Mouse (Mus musculus) MEL (cell line): Measurements from ENCODE around the gene Cog7. TPM values are rescaled to one million over a fixed set of nuclear protein-coding genes. Genes with fewer than 3 reads are reported as not detected.

Experiments
- DNase-seq: peaks from one replicate; pipeline ENCODE4 v3.0.0; 2011; ENCODE audit warnings: low read depth, low spot score
- H3K27ac ChIP-seq: 2 replicates; pipeline ENCODE4 v1.5.1; 2012; ENCODE audit warnings: low read depth, mild to moderate bottlenecking, control low read depth, low read length, moderate library complexity; ENCODE audit not compliant: control insufficient read depth
- H3K27me3 ChIP-seq, 2 experiments: fragments of 150-350 bp in 1 of 2; sonication (generic) in 1 of 2; 2 replicates each; pipeline ENCODE4 v1.6.1; 2012; ENCODE audit warnings: low read length in 2 of 2, mild to moderate bottlenecking in 2 of 2, improper control_type of control experiment in 1 of 2, moderate library complexity in 1 of 2; ENCODE audit not compliant: insufficient read depth in 2 of 2, control insufficient read depth in 1 of 2
- H3K36me3 ChIP-seq, 2 experiments: 2 replicates each; pipeline ENCODE4 v1.6.1; 2012 to 2014; ENCODE audit warnings: low read length in 2 of 2, improper control_type of control experiment in 1 of 2, inconsistent platforms in 1 of 2, mild to moderate bottlenecking in 1 of 2; ENCODE audit not compliant: insufficient read depth in 2 of 2, control insufficient read depth in 1 of 2
- H3K4me1 ChIP-seq, 2 experiments: fragments of 150-350 bp in 1 of 2; sonication (generic) in 1 of 2; 2 replicates each; pipeline ENCODE4 v1.6.1; 2012; ENCODE audit warnings: low read length in 2 of 2, improper control_type of control experiment in 1 of 2, mild to moderate bottlenecking in 1 of 2; ENCODE audit not compliant: insufficient read depth in 2 of 2, control insufficient read depth in 1 of 2
- H3K4me3 ChIP-seq, 2 experiments: fragments of 150-350 bp in 1 of 2; sonication (generic) in 1 of 2; 2 replicates each; pipeline ENCODE4 v1.5.1; 2012; ENCODE audit warnings: low read depth in 2 of 2, low read length in 2 of 2, mild to moderate bottlenecking in 2 of 2, moderate library complexity in 2 of 2, control low read depth in 1 of 2, improper control_type of control experiment in 1 of 2; ENCODE audit not compliant: control insufficient read depth in 1 of 2, insufficient read depth in 1 of 2
- H3K79me2 ChIP-seq: 2 replicates; pipeline ENCODE4 v1.6.1; 2012; ENCODE audit warnings: mild to moderate bottlenecking, low read length, moderate library complexity; ENCODE audit not compliant: control insufficient read depth, poor library complexity, insufficient read depth
- H3K9ac ChIP-seq: 2 replicates; pipeline ENCODE4 v1.6.1; 2012; ENCODE audit warnings: low read depth, mild to moderate bottlenecking, control low read depth, low read length, moderate library complexity; ENCODE audit not compliant: control insufficient read depth, poor library complexity, severe bottlenecking
- H3K9me3 ChIP-seq: fragments of 150-350 bp; sonication (generic); replicated peaks from 2 replicates; pipeline ENCODE4 v1.6.1; 2012; ENCODE audit warnings: mild to moderate bottlenecking, low read length, improper control_type of control experiment, moderate library complexity; ENCODE audit not compliant: insufficient read depth
- BHLHE40 ChIP-seq: IDR thresholded peaks from 2 replicates; pipeline ENCODE4 v1.6.1; 2012; ENCODE audit warnings: low read depth, mild to moderate bottlenecking, inconsistent platforms, low read length, improper control_type of control experiment, borderline replicate concordance
- CHD1 ChIP-seq: IDR thresholded peaks from 2 replicates; pipeline ENCODE4 v1.6.1; 2012; ENCODE audit warnings: low read depth, mild to moderate bottlenecking, inconsistent platforms, low read length, improper control_type of control experiment
- CTCF ChIP-seq, 3 experiments: IDR thresholded peaks in 2 of 3; conservative IDR thresholded peaks in 1 of 3; 2 replicates each; pipeline ENCODE4 v1.5.1; 2011 to 2012; ENCODE audit warnings: low read length in 3 of 3, low read depth in 2 of 3, mild to moderate bottlenecking in 2 of 3, improper control_type of control experiment in 1 of 3, inconsistent platforms in 1 of 3, mixed read lengths in 1 of 3, moderate library complexity in 1 of 3; ENCODE audit not compliant: control insufficient read depth in 1 of 3, insufficient read depth in 1 of 3, poor library complexity in 1 of 3, severe bottlenecking in 1 of 3
- ELF1 ChIP-seq: IDR thresholded peaks from 2 replicates; pipeline ENCODE4 v1.6.1; 2014; ENCODE audit warnings: low read depth, mild to moderate bottlenecking, inconsistent platforms, low read length, improper control_type of control experiment, moderate library complexity
- ETS1 ChIP-seq: IDR thresholded peaks from 2 replicates; pipeline ENCODE4 v1.6.1; 2012; ENCODE audit warnings: low read depth, mild to moderate bottlenecking, inconsistent platforms, low read length, improper control_type of control experiment, moderate library complexity
- GATA1 ChIP-seq: IDR thresholded peaks from 2 replicates; pipeline ENCODE4 v1.6.1; 2011; ENCODE audit warnings: low read depth, low read length, improper control_type of control experiment
- HCFC1 ChIP-seq: IDR thresholded peaks from 2 replicates; pipeline ENCODE4 v1.6.1; 2012; ENCODE audit warnings: low read depth, mild to moderate bottlenecking, inconsistent platforms, low read length, improper control_type of control experiment, moderate library complexity
- KAT2A ChIP-seq: conservative IDR thresholded peaks from 2 replicates; pipeline ENCODE4 v1.6.1; 2012; ENCODE audit warnings: low read depth, low read length, improper control_type of control experiment, inconsistent platforms
- MYB ChIP-seq: IDR thresholded peaks from 2 replicates; pipeline ENCODE4 v1.6.1; 2011; ENCODE audit warnings: mild to moderate bottlenecking, low read depth, low read length, improper control_type of control experiment
- MYC ChIP-seq: IDR thresholded peaks from 2 replicates; pipeline ENCODE4 v1.6.1; 2011; ENCODE audit warnings: low read depth, mild to moderate bottlenecking, low read length, improper control_type of control experiment, moderate library complexity
- NELFE ChIP-seq: IDR thresholded peaks from 2 replicates; pipeline ENCODE4 v1.6.1; 2011; ENCODE audit warnings: low read depth, low read length, improper control_type of control experiment
- POLR2A ChIP-seq, 2 experiments: IDR thresholded peaks; 2 replicates each; pipeline ENCODE4 v1.6.1; 2011 to 2012; ENCODE audit warnings: low read length in 2 of 2, mild to moderate bottlenecking in 2 of 2, control low read depth in 1 of 2, improper control_type of control experiment in 1 of 2, low read depth in 1 of 2, moderate library complexity in 1 of 2; ENCODE audit not compliant: control insufficient read depth in 1 of 2, insufficient read depth in 1 of 2, poor library complexity in 1 of 2
- RCOR1 ChIP-seq: IDR thresholded peaks from 2 replicates; pipeline ENCODE4 v1.6.1; 2012; ENCODE audit warnings: low read depth, mild to moderate bottlenecking, inconsistent platforms, low read length, improper control_type of control experiment
- SMC3 ChIP-seq: IDR thresholded peaks from 2 replicates; pipeline ENCODE4 v1.6.1; 2011; ENCODE audit warnings: low read depth, low read length, improper control_type of control experiment
- TAL1 ChIP-seq: IDR thresholded peaks from 2 replicates; pipeline ENCODE4 v1.6.1; 2012; ENCODE audit warnings: mild to moderate bottlenecking, inconsistent platforms, low read length, moderate library complexity, mixed read lengths
- TBP ChIP-seq: IDR thresholded peaks from 2 replicates; pipeline ENCODE4 v1.8.0; 2011; ENCODE audit warnings: low read depth, low read length, improper control_type of control experiment
- TCF12 ChIP-seq: IDR thresholded peaks from 2 replicates; pipeline ENCODE4 v1.6.1; 2014; ENCODE audit warnings: low read depth, mild to moderate bottlenecking, inconsistent platforms, low read length, improper control_type of control experiment, moderate library complexity
- ZC3H11A ChIP-seq: IDR thresholded peaks from 2 replicates; pipeline ENCODE4 v1.6.1; 2012; ENCODE audit warnings: low read depth, mild to moderate bottlenecking, inconsistent platforms, low read length, improper control_type of control experiment
- ZNF384 ChIP-seq: IDR thresholded peaks from 2 replicates; pipeline ENCODE4 v1.6.1; 2012; ENCODE audit warnings: low read depth, mild to moderate bottlenecking, inconsistent platforms, low read length, improper control_type of control experiment
- polyA plus RNA-seq, 2 experiments: library from polyadenylated mRNA; stranded (reverse) in 1 of 2; unstranded in 1 of 2; fragments of >175 nt in 1 of 2; fragments of >200 nt in 1 of 2; gene quantifications; 2 replicates each; pipeline versions ENCODE4 v1.2.1 to v1.2.4; 2012; ENCODE audit warnings: low replicate concordance in 2 of 2, low read depth in 1 of 2; ENCODE audit not compliant: insufficient read length in 2 of 2, insufficient read depth in 1 of 2, missing spikeins in 1 of 2
- total RNA-seq: library from RNA; depleted of rRNA; stranded (reverse); fragments of 300-350 nt; gene quantifications from 2 replicates; pipeline ENCODE4 v1.2.3, GENCODE M21; 2012

Cog7 gene
- total and polyA plus RNA-seq, 3 experiments: 17.1 to 21.2 TPM; not detected in 1

DNA sequence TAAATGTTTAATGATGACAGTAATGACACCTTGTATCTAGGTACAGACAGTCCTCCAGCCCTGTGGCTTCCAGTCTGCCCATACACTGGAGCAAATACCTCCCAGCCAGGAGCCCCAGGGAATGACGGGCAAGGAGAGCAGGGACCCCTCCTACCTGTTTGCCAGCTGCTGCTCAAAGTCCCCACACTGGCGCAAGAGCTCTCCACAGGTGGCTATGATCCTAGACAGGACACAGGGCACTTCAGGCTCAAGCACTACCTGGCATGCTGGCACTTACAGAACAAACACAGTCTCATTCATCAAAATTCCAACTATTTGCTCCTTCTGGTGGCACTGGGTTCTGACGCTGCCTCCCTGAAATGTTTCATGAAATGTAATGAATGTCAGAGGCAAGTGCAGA lies 40.5 kb downstream of the Cog7 start:
- Histone ChIP-seq H3K4me3 (no peak overlapping the region), H3K27me3 (no peaks in the 10 kb centered on the region), H3K36me3 (peaks cover 0 to 3% of the 10 kb centered on the region in 2 experiments; a peak in 3 of 4 replicates), H3K9me3 (no peaks in the 10 kb centered on the region), H3K4me1 (peaks cover 0 to 9% of the 10 kb centered on the region in 2 experiments; a peak in 2 of 4 replicates), H3K79me2 (no peaks in the 10 kb centered on the region), H3K9ac (no peak overlapping the region), H3K27ac (no peak overlapping the region)
- no peak for DNase-seq
- TF ChIP-seq MYB: no peak
- no peak for TF ChIP-seq KAT2A
- no peak for TF ChIP-seq TAL1
- no peak for TF ChIP-seq HCFC1
- no peak for TF ChIP-seq NELFE
- TF ChIP-seq SMC3: no peak
- no peak for TF ChIP-seq ELF1
- TF ChIP-seq GATA1: no peak
- no peak for TF ChIP-seq RCOR1
- no peak for TF ChIP-seq ZC3H11A
- no peak for TF ChIP-seq CHD1
- no peak for TF ChIP-seq TBP
- TF ChIP-seq CTCF (IDR thresholded peaks at IDR 0.05 in 2 of 3, conservative IDR thresholded peaks at IDR 0.05 in 1 of 3; ENCODE audit: control insufficient read depth in 1 of 3, insufficient read depth in 1 of 3, low read depth in 2 of 3, low read length in 3 of 3, poor library complexity in 1 of 3, severe bottlenecking in 1 of 3): no peak
- TF ChIP-seq ZNF384: no peak

DNA sequence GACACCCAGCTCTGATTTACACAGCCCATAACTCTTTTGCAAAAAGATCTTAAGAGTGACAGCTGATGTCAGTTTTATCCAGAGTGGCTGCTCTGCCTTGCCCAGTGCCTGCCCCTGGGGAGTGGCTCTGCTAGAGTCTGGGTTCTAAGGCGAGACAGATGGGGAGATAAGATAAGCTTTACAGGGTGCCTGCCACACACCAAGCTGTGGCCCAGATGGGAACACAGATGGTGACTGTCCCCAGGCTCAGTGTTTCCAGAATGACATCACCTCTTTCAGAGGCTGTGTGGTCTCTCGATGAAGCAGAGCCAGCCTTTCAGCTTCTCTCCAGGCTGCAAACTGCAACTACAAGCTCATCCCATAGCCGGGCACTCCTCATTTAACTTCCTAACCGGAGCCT lies 41.8 kb downstream of the Cog7 start:
- Histone ChIP-seq H3K4me3 (no peak overlapping the region), H3K4me1 (peaks cover 0 to 9% of the 10 kb centered on the region in 2 experiments; a peak in 2 of 4 replicates), H3K79me2 (no peaks in the 10 kb centered on the region), H3K9ac (no peak overlapping the region), H3K9me3 (no peaks in the 10 kb centered on the region), H3K27me3 (no peaks in the 10 kb centered on the region), H3K36me3 (peaks cover 0 to 3% of the 10 kb centered on the region in 2 experiments; a peak in 3 of 4 replicates), H3K27ac (no peak overlapping the region)
- TF ChIP-seq TCF12: 0 out of 2 replicates have a peak, but pooled peaks have one; percentile 17
- no peak for TF ChIP-seq MYB
- TF ChIP-seq MYC: no peak
- no peak for TF ChIP-seq CTCF (IDR thresholded peaks at IDR 0.05 in 2 of 3, conservative IDR thresholded peaks at IDR 0.05 in 1 of 3; ENCODE audit: control insufficient read depth in 1 of 3, insufficient read depth in 1 of 3, low read depth in 2 of 3, low read length in 3 of 3, poor library complexity in 1 of 3, severe bottlenecking in 1 of 3)
- no peak for TF ChIP-seq POLR2A (IDR thresholded peaks at IDR 0.05; ENCODE audit: control insufficient read depth in 1 of 2, insufficient read depth in 1 of 2, low read depth in 1 of 2, low read length in 2 of 2, poor library complexity in 1 of 2)
- peak; percentile 64 for TF ChIP-seq ETS1
- TF ChIP-seq BHLHE40: no peak
- TF ChIP-seq TAL1: peak; percentile 25; the same call in 1 of the 2 replicates
- peak; percentile 47; the same call in 1 of the 2 replicates for TF ChIP-seq GATA1
- peak; percentile 42 for DNase-seq
